Mouse (Mus musculus): ENCODE measurements around the gene Aspscr1.

The Aspscr1 gene

GRCm38 (mm10) chr11:120672687-120673593 lies at the start of gene Aspscr1:
Gene Aspscr1 (plus strand): TSS chr11:120672973.
- DNase-seq = peak; percentile 99

GRCm38 (mm10) chr11:120623961-120624679 lies 48.7 kb upstream of the Aspscr1 start:
- peak; percentile 85 for DNase-seq

GRCm38 (mm10) chr11:120624680-120625111 lies 48.1 kb upstream of the Aspscr1 start:
- peak; percentile 89 for DNase-seq

- DNase-seq = no peak
Observed at GRCm38 (mm10) chr11:120625152-120625775, 47.5 kb upstream of the Aspscr1 start, which contains the start of gene Sirt7. Gene Sirt7 (minus strand): TSS chr11:120625240.

- DNase-seq = no peak
Observed at GRCm38 (mm10) chr11:120626785-120627467, 45.8 kb upstream of the Aspscr1 start.

- no peak for DNase-seq
Observed at GRCm38 (mm10) chr11:120627468-120628300, 45.1 kb upstream of the Aspscr1 start.

GRCm38 (mm10) chr11:120628601-120629340 lies 44.0 kb upstream of the Aspscr1 start:
- DNase-seq = no peak

- peak; percentile 85 for DNase-seq
Observed at GRCm38 (mm10) chr11:120629341-120629730, 43.4 kb upstream of the Aspscr1 start.

- DNase-seq = peak; percentile 93
Observed at GRCm38 (mm10) chr11:120629911-120630310, 42.9 kb upstream of the Aspscr1 start.

- DNase-seq = peak; percentile 71
Observed at GRCm38 (mm10) chr11:120630401-120630871, 42.3 kb upstream of the Aspscr1 start.

GRCm38 (mm10) chr11:120630881-120631725 lies 41.7 kb upstream of the Aspscr1 start:
- peak; percentile 51 for DNase-seq

- DNase-seq = peak; percentile 79
Observed at GRCm38 (mm10) chr11:120631726-120632448, 40.9 kb upstream of the Aspscr1 start.

GRCm38 (mm10) chr11:120632559-120633519 lies 39.9 kb upstream of the Aspscr1 start:
- peak; percentile 91 for DNase-seq

- DNase-seq = peak; percentile 96
Observed at GRCm38 (mm10) chr11:120633520-120634343, 39.0 kb upstream of the Aspscr1 start, which contains the start of gene Mafg. Gene Mafg (minus strand): TSS chr11:120633600.

GRCm38 (mm10) chr11:120634810-120635209 lies 38.0 kb upstream of the Aspscr1 start:
- DNase-seq = no peak

GRCm38 (mm10) chr11:120641255-120641654 lies 31.5 kb upstream of the Aspscr1 start:
- no peak for DNase-seq

- no peak for DNase-seq
Observed at GRCm38 (mm10) chr11:120641869-120642268, 30.9 kb upstream of the Aspscr1 start.

All from liver (tissue).